Mouse (Mus musculus) left cerebral cortex, postnatal 14 days (tissue): Measurements from ENCODE around the gene Prorsd1. TPM values are rescaled to one million over a fixed set of nuclear protein-coding genes. Genes with fewer than 3 reads are reported as not detected.

Source experiments
- DNase-seq, 2 experiments: peaks; one replicate each; pipeline ENCODE4 v3.0.0; 2021 to 2022; ENCODE audit warnings: low spot score in 2 of 2, mixed read lengths in 1 of 2
- intact Hi-C: fragments of 180-260 bp; cut with DNase I; formaldehyde crosslinking; loops from one replicate; pipeline ENCODE4 v1.15.1; 2025
- total RNA-seq, 2 experiments: library from RNA; stranded (reverse); gene quantifications; 2 replicates each; pipeline ENCODE4 v1.2.3; 2021

Gene Prorsd1
- total RNA-seq, 2 experiments from 2014 or later: 2.6 to 4.0 TPM

GRCm38 (mm10) chr11:29512818-29513535 lies 1.9 kb downstream of the Prorsd1 start:
- intact Hi-C loops: loop anchor here (10.0 kb wide), 1 partner anchor 138 kb away; the partner anchor contains the start of gene Ccdc88a
- DNase-seq: no peak

- no peak for DNase-seq
- intact Hi-C loops: no loop called here
Measured at GRCm38 (mm10) chr11:29509421-29509820, 5.4 kb downstream of the Prorsd1 start.

- intact Hi-C loops: no loop called here
- DNase-seq: no peak
Measured at GRCm38 (mm10) chr11:29504899-29505625, 9.8 kb downstream of the Prorsd1 start.

- intact Hi-C loops: no loop called here
- DNase-seq: no peak
Measured at GRCm38 (mm10) chr11:29503948-29504893, 10.6 kb downstream of the Prorsd1 start.

GRCm38 (mm10) chr11:29496962-29497361 lies 17.9 kb downstream of the Prorsd1 start:
- DNase-seq: no peak
- intact Hi-C loops: no loop called here

- intact Hi-C loops: no loop called here
- DNase-seq: no peak
Measured at GRCm38 (mm10) chr11:29493135-29493534, 21.7 kb downstream of the Prorsd1 start.

DNA sequence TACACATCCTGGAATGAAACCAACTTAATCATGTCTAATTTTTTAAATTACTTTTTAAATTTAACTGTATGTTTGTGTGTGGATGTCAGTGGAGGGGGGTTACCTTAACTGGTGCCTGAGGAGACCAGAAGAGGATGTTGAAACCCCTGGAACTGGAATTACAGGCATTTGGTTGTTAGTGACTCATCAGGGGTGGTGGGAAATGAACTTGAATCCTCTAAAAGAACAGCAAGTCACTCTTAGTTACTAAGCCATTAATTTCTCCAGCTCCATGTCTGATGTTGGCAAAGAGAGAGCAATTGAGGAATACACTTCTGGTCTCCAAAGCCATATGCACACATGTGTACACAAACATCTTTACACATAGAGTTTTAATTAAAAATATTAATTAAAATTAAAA lies 40.2 kb downstream of the Prorsd1 start:
- intact Hi-C loops: loop anchor here (10.0 kb wide), 1 partner anchor 230 kb away; the partner anchor contains the start of gene Cfap36
- no peak for DNase-seq

Other genes starting within 250 kb of the Prorsd1 start
- gene Ccdc88a, start 141.4 kb downstream of the Prorsd1 start, total RNA-seq: 10 to 100 TPM; 73.9 to 82.0 TPM
- gene Mtif2, start 11.4 kb upstream of the Prorsd1 start, total RNA-seq: 10 to 100 TPM; 33.0 to 41.8 TPM
- gene Clhc1, start 32.9 kb upstream of the Prorsd1 start, total RNA-seq: under 1 TPM; 0.15 to 0.48 TPM
- gene Rps27a, start 33.1 kb upstream of the Prorsd1 start, total RNA-seq: 100 to 1,000 TPM; 405 to 423 TPM
- 100 to 1,000 TPM; 639 to 692 TPM for gene Rtn4, start 177.9 kb upstream of the Prorsd1 start, total RNA-seq